Mouse (Mus musculus) forebrain, embryonic 16.5 days (tissue): Measurements from ENCODE around the gene Tbc1d9b. TPM values are rescaled to one million over a fixed set of nuclear protein-coding genes. Genes with fewer than 3 reads are reported as not detected.

ENCODE experiments used
- ATAC-seq: fragments of 200-750 bp; cut with Nextera tagmentation; 2 replicates; pipeline ENCODE4 v1.8.0; 2017; ENCODE audit warnings: mild to moderate bottlenecking, moderate library complexity
- H3K27ac ChIP-seq: fragments of 300-500 bp; sonication (generic); 2 replicates; pipeline ENCODE4 v1.5.1; 2014; ENCODE audit warnings: low read length, control low read depth
- H3K27me3 ChIP-seq: fragments of 300-500 bp; sonication (generic); replicated peaks from 2 replicates; pipeline ENCODE4 v1.6.1; 2014; ENCODE audit warnings: low read length; ENCODE audit not compliant: control insufficient read depth, insufficient read depth
- H3K36me3 ChIP-seq: fragments of 300-500 bp; sonication (generic); 2 replicates; pipeline ENCODE4 v1.6.1; 2014; ENCODE audit not compliant: control insufficient read depth, insufficient read depth
- H3K4me1 ChIP-seq: fragments of 300-500 bp; sonication (generic); replicated peaks from 2 replicates; pipeline ENCODE4 v1.6.1; 2014; ENCODE audit warnings: low read length; ENCODE audit not compliant: control insufficient read depth, insufficient read depth
- H3K4me2 ChIP-seq: fragments of 300-500 bp; sonication (generic); 2 replicates; pipeline ENCODE4 v1.6.1; 2014; ENCODE audit warnings: mild to moderate bottlenecking, low read length, control low read depth
- H3K4me3 ChIP-seq: fragments of 300-500 bp; sonication (generic); replicated peaks from 2 replicates; pipeline ENCODE4 v1.5.1; 2014; ENCODE audit warnings: mild to moderate bottlenecking, low read length, control low read depth
- H3K9ac ChIP-seq: fragments of 300-500 bp; sonication (generic); replicated peaks from 2 replicates; pipeline ENCODE4 v1.6.1; 2014; ENCODE audit warnings: low read depth, low read length, control low read depth
- H3K9me3 ChIP-seq: fragments of 300-500 bp; sonication (generic); 2 replicates; pipeline ENCODE4 v1.6.1; 2016; ENCODE audit warnings: low read length; ENCODE audit not compliant: control insufficient read depth
- WGBS: fragments of 180-500 bp; shearing (Covaris S2); extraction: QIAGEN DNeasy Blood & Tissue Kit; methylation state at CpG from one replicate; pipeline ENCODE4 v1.1.7; 2014; 5-methylcytosine and 5-hydroxymethylcytosine counted together
- polyA plus RNA-seq: library from polyadenylated mRNA; unstranded; fragments of >200 nt; fragmentation: Nextera tagmentation; extraction: Ambion mirVana; gene quantifications from 2 replicates; pipeline ENCODE4 v1.2.1, GENCODE M21; 2015

Tbc1d9b gene
- polyA plus RNA-seq, 1 experiment from 2014 or later: 43.6 TPM

- 0% methylated on average over 24 of the region's 24 CpGs for WGBS
- Histone ChIP-seq H3K27me3 (no peaks in the 10 kb centered on the region), H3K9me3 (no peaks in the 10 kb centered on the region), H3K4me1 (peaks cover 19% of the 10 kb centered on the region), H3K4me2 (peak overlapping the region; percentile 58), H3K36me3 (peaks cover 10% of the 10 kb centered on the region; the same call in 1 of the 2 replicates), H3K4me3 (peak overlapping the region; percentile 94), H3K27ac (peak overlapping the region; percentile 96), H3K9ac (peak overlapping the region; percentile 90)
- peak; percentile 96 for ATAC-seq
Observed at GRCm38 (mm10) chr11:50210101-50210504, 78.9 kb downstream of the Tbc1d9b start.

GRCm38 (mm10) chr11:50210505-50211151 is 79.4 kb downstream of the Tbc1d9b start, which contains the start of the genes Sqstm1 and Mgat4b:
Gene Sqstm1, minus strand, starts transcription at chr11:50210827.
Gene Mgat4b, plus strand, starts transcription at chr11:50210890.
- H3K27me3 ChIP-seq: no peaks in the 10 kb centered on the region
- no peaks in the 10 kb centered on the region for H3K9me3 ChIP-seq
- peak within 1 kb of the TSS; percentile 90 for H3K9ac ChIP-seq
- peaks cover 9% of the 10 kb centered on the region; the same call in 1 of the 2 replicates for H3K36me3 ChIP-seq
- H3K4me3 ChIP-seq: peak within 1 kb of the TSS; percentile 94
- peak within 1 kb of the TSS; percentile 58 for H3K4me2 ChIP-seq
- WGBS: under 1% methylated on average over 48 of the region's 48 CpGs
- H3K27ac ChIP-seq: peak within 1 kb of the TSS; percentile 96
- peaks cover 21% of the 10 kb centered on the region for H3K4me1 ChIP-seq
- peak; percentile 77 for ATAC-seq

GRCm38 (mm10) chr11:50211322-50212059 is 80.3 kb downstream of the Tbc1d9b start:
- WGBS: 95% methylated on average over 3 of the region's 3 CpGs

GRCm38 (mm10) chr11:50212060-50212739 is 81.0 kb downstream of the Tbc1d9b start:
- ATAC-seq: no peak
- no peaks in the 10 kb centered on the region for H3K9me3 ChIP-seq
- H3K4me1 ChIP-seq: peaks cover 22% of the 10 kb centered on the region
- no peaks in the 10 kb centered on the region for H3K27me3 ChIP-seq
- H3K36me3 ChIP-seq: peaks cover 1% of the 10 kb centered on the region; the same call in 1 of the 2 replicates
- no peak overlapping the region for H3K27ac ChIP-seq
- WGBS: 75% methylated on average over 3 of the region's 3 CpGs
- no peak overlapping the region for H3K9ac ChIP-seq
- H3K4me3 ChIP-seq: no peak overlapping the region
- no peak overlapping the region for H3K4me2 ChIP-seq

More at GRCm38 (mm10) chr11:50211322-50212059, 80.3 kb downstream of the Tbc1d9b start:
- no peak overlapping the region for H3K27ac ChIP-seq
- H3K9ac ChIP-seq: no peak overlapping the region
- no peak for ATAC-seq
- peaks cover 5% of the 10 kb centered on the region; the same call in 1 of the 2 replicates for H3K36me3 ChIP-seq
- H3K9me3 ChIP-seq: no peaks in the 10 kb centered on the region
- no peaks in the 10 kb centered on the region for H3K27me3 ChIP-seq
- peak overlapping the region; percentile 58 for H3K4me2 ChIP-seq
- peaks cover 22% of the 10 kb centered on the region for H3K4me1 ChIP-seq
- H3K4me3 ChIP-seq: peak overlapping the region; percentile 94; the same call in 1 of the 2 replicates

GRCm38 (mm10) chr11:50212848-50213758 is 81.9 kb downstream of the Tbc1d9b start:
- Histone ChIP-seq H3K4me1 (peaks cover 22% of the 10 kb centered on the region), H3K36me3 (no peaks in the 10 kb centered on the region), H3K4me2 (no peak overlapping the region), H3K27me3 (no peaks in the 10 kb centered on the region), H3K9ac (no peak overlapping the region), H3K4me3 (no peak overlapping the region), H3K27ac (no peak overlapping the region), H3K9me3 (no peaks in the 10 kb centered on the region)
- ATAC-seq: no peak
- WGBS: 68% methylated on average over 11 of the region's 11 CpGs

- Histone ChIP-seq H3K9me3 (no peaks in the 10 kb centered on the region), H3K36me3 (no peaks in the 10 kb centered on the region), H3K27me3 (no peaks in the 10 kb centered on the region), H3K4me3 (no peak overlapping the region), H3K4me1 (peaks cover 12% of the 10 kb centered on the region), H3K4me2 (no peak overlapping the region), H3K27ac (no peak overlapping the region), H3K9ac (no peak overlapping the region)
- no peak for ATAC-seq
- WGBS: 91% methylated on average over 6 of the region's 6 CpGs
Observed at GRCm38 (mm10) chr11:50214631-50215030, 83.4 kb downstream of the Tbc1d9b start.

- Histone ChIP-seq H3K27me3 (no peaks in the 10 kb centered on the region), H3K9me3 (no peaks in the 10 kb centered on the region), H3K4me1 (peaks cover 11% of the 10 kb centered on the region), H3K4me3 (no peak overlapping the region), H3K36me3 (no peaks in the 10 kb centered on the region), H3K27ac (no peak overlapping the region), H3K9ac (no peak overlapping the region), H3K4me2 (no peak overlapping the region)
- no peak for ATAC-seq
- 25% methylated on average over 9 of the region's 9 CpGs for WGBS
Observed at GRCm38 (mm10) chr11:50215633-50216032, 84.4 kb downstream of the Tbc1d9b start.

- WGBS: 78% methylated on average over 4 of the region's 4 CpGs
- H3K27ac ChIP-seq: no peak overlapping the region
Observed at GRCm38 (mm10) chr11:50216724-50217366, 85.6 kb downstream of the Tbc1d9b start.

More at GRCm38 (mm10) chr11:50216724-50217366, 85.6 kb downstream of the Tbc1d9b start:
- Histone ChIP-seq H3K9me3 (no peaks in the 10 kb centered on the region), H3K36me3 (no peaks in the 10 kb centered on the region), H3K4me2 (no peak overlapping the region), H3K4me1 (peaks cover 2% of the 10 kb centered on the region; the same call in 1 of the 2 replicates), H3K4me3 (no peak overlapping the region), H3K9ac (no peak overlapping the region), H3K27me3 (no peaks in the 10 kb centered on the region)
- no peak for ATAC-seq
